Mouse (Mus musculus) ES-Bruce4 (cell line): ENCODE measurements around the gene Zp2. TPM values are rescaled to one million over a fixed set of nuclear protein-coding genes. Genes with fewer than 3 reads are reported as not detected.

Experiments
- H3K27ac ChIP-seq: 2 replicates; pipeline ENCODE4 v1.5.1; 2012; ENCODE audit warnings: low read length, inconsistent platforms; ENCODE audit not compliant: insufficient read depth
- H3K27me3 ChIP-seq: 2 replicates; pipeline ENCODE4 v1.6.1; 2012; ENCODE audit warnings: mild to moderate bottlenecking, low read length, inconsistent platforms; ENCODE audit not compliant: control insufficient read depth, poor library complexity, insufficient read depth, severe bottlenecking
- H3K36me3 ChIP-seq: 2 replicates; pipeline ENCODE4 v1.6.1; 2012; ENCODE audit warnings: inconsistent platforms, mild to moderate bottlenecking, low read length, moderate library complexity; ENCODE audit not compliant: control insufficient read depth, poor library complexity, insufficient read depth, severe bottlenecking
- H3K4me1 ChIP-seq: one replicate; pipeline ENCODE4 v1.8.1; 2011; ENCODE audit warnings: low read length; ENCODE audit not compliant: control insufficient read depth, insufficient read depth
- H3K4me3 ChIP-seq: 2 replicates; pipeline ENCODE4 v1.5.1; 2011; ENCODE audit warnings: low read depth, mild to moderate bottlenecking, low read length
- H3K9ac ChIP-seq: 2 replicates; pipeline ENCODE4 v1.6.1; 2012; ENCODE audit warnings: low read depth, mild to moderate bottlenecking, inconsistent platforms; ENCODE audit not compliant: poor library complexity, severe bottlenecking
- H3K9me3 ChIP-seq: replicated peaks from 2 replicates; pipeline ENCODE4 v1.6.1; 2012; ENCODE audit warnings: mild to moderate bottlenecking, low read length, inconsistent platforms; ENCODE audit not compliant: control insufficient read depth, poor library complexity, insufficient read depth, severe bottlenecking
- CTCF ChIP-seq: IDR thresholded peaks from one replicate; pipeline ENCODE4 v1.8.1; 2011; ENCODE audit warnings: low read depth, low read length
- EP300 ChIP-seq: IDR thresholded peaks from 2 replicates; pipeline ENCODE4 v1.6.1; 2011; ENCODE audit warnings: low read depth, low read length; ENCODE audit not compliant: insufficient read depth
- POLR2A ChIP-seq: IDR thresholded peaks from one replicate; pipeline ENCODE4 v1.8.1; 2011; ENCODE audit warnings: low read length; ENCODE audit not compliant: insufficient read depth
- polyA plus RNA-seq: library from polyadenylated mRNA; stranded (reverse); fragments of >200 nt; gene quantifications from 2 replicates; pipeline ENCODE4 v1.2.4, GENCODE M21; 2011; ENCODE audit warnings: low read depth; ENCODE audit not compliant: missing spikeins, insufficient read depth, insufficient read length

Zp2 gene
- polyA plus RNA-seq, 1 experiment: not detected

DNA sequence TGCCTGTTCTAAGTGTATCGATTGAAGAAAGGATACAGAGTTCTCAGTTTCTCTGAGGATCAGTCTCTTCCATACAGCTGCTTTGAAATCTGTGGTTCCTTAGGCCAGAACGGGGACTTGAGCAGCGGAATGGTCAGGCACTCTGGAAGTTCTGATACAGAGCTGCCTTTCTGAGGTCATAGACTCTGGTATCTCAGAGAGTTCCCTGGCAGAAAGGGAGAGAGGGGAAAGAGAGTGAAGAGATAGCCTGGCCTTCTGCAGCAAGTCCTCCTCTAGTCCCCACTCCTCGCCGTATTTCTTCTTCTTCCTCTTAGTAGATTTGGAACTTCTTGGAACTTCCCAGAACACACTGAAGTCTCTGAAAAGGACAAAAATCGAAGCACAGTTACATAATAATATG lies 49.9 kb downstream of the Zp2 start, which contains the start of gene Dnah3:
Gene Dnah3, minus strand, starts transcription at position 101 of the 400 bp plus-strand sequence.
- H3K27me3 ChIP-seq: no peaks in the 10 kb centered on the region
- no peak within 1 kb of the TSS for H3K9ac ChIP-seq
- H3K4me1 ChIP-seq: no peaks in the 10 kb centered on the region
- no peak within 1 kb of the TSS for H3K4me3 ChIP-seq
- no peaks in the 10 kb centered on the region for H3K9me3 ChIP-seq
- no peak within 1 kb of the TSS for H3K27ac ChIP-seq
- TF ChIP-seq POLR2A (no peak), EP300 (no peak), CTCF (no peak)
- H3K36me3 ChIP-seq: no peaks in the 10 kb centered on the region

DNA sequence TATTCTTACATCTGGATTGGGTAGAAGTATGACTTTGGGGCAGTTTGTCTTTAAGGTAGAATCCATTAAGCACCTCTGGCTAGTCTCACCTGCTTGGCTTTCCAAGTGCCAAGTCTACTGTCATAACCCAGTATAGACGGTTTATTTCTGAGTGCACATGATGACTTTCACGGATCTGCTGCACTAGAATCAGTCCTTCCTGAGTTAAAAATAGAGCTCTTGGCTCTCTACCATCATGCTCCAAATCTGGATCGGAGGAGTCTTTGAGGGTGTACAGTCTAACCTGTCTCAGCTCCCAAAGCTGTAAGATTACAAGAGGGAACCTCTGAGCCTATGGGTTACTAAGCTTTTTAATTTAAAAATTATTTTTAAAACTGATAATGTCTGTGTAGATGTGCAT lies 50.9 kb downstream of the Zp2 start:
- H3K36me3 ChIP-seq: no peaks in the 10 kb centered on the region

DNA sequence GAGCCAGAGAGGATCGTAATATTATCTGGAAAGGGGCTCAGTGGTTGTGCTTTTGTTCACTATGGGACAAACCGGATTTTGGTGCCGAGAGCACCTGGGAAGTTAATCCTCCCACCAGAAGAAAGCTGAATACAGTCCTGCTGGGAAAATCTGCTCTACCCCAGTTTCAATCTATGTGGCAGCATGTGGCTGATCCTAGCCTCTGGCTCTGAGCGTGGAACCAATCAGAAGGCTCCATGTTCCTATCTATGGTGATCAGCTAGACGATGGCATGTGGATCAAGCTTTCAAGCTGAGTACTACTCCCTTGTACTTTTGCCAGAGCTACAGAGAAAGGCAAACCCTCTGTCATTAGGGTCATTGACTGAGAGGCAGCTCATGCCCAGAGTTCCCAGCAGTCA lies 52.1 kb downstream of the Zp2 start:
- H3K4me1 ChIP-seq: no peaks in the 10 kb centered on the region
- H3K36me3 ChIP-seq: no peaks in the 10 kb centered on the region
- H3K27me3 ChIP-seq: no peaks in the 10 kb centered on the region
- no peaks in the 10 kb centered on the region for H3K9me3 ChIP-seq
- no peak overlapping the region for H3K27ac ChIP-seq
- no peak overlapping the region for H3K9ac ChIP-seq
- H3K4me3 ChIP-seq: no peak overlapping the region
- no peak for TF ChIP-seq CTCF
- TF ChIP-seq EP300: no peak
- no peak for TF ChIP-seq POLR2A

More for the DNA sequence above, 50.9 kb downstream of the Zp2 start:
- TF ChIP-seq POLR2A: no peak
- no peaks in the 10 kb centered on the region for H3K4me1 ChIP-seq
- H3K27me3 ChIP-seq: no peaks in the 10 kb centered on the region
- no peak overlapping the region for H3K4me3 ChIP-seq
- H3K9ac ChIP-seq: no peak overlapping the region
- no peaks in the 10 kb centered on the region for H3K9me3 ChIP-seq
- no peak overlapping the region for H3K27ac ChIP-seq

- Histone ChIP-seq H3K4me3 (no peak overlapping the region), H3K27me3 (no peaks in the 10 kb centered on the region), H3K9ac (no peak overlapping the region), H3K27ac (no peak overlapping the region), H3K4me1 (no peaks in the 10 kb centered on the region), H3K9me3 (no peaks in the 10 kb centered on the region), H3K36me3 (no peaks in the 10 kb centered on the region)
- TF ChIP-seq POLR2A (no peak), CTCF (no peak), EP300 (no peak)
Observed at GRCm38 (mm10) chr7:120080177-120080576, 64.9 kb downstream of the Zp2 start.

Other genes starting within 250 kb of the Zp2 start
- gene Lyrm1, start 249.4 kb downstream of the Zp2 start, polyA plus RNA-seq: 7.2 and 8.7 TPM in 2 replicates
- gene Dcun1d3, start 249.0 kb downstream of the Zp2 start, polyA plus RNA-seq: 31.2 and 37.9 TPM in 2 replicates
- gene Dnah3, start 50.0 kb downstream of the Zp2 start, polyA plus RNA-seq: not detected in 2 replicates
- gene Tmem159, start 42.9 kb downstream of the Zp2 start, polyA plus RNA-seq: 13.7 and 14.5 TPM in 2 replicates
- not detected in 2 replicates for gene Anks4b, start 28.6 kb upstream of the Zp2 start, polyA plus RNA-seq
- 5.5 and 6.1 TPM in 2 replicates for gene Crym, start 56.8 kb upstream of the Zp2 start, polyA plus RNA-seq
- not detected in 2 replicates for gene Abca14, start 58.7 kb upstream of the Zp2 start, polyA plus RNA-seq
- not detected in 2 replicates for gene Abca15, start 183.4 kb upstream of the Zp2 start, polyA plus RNA-seq